Mouse (Mus musculus) testis, postnatal 10 days (tissue): Measurements from ENCODE around the gene Cd28.

Experiments
- DNase-seq: peaks from one replicate; pipeline ENCODE4 v3.0.0; 2021; ENCODE audit warnings: low spot score

The Cd28 gene

GRCm38 (mm10) chr1:60750201-60750765 is 33.7 kb downstream of the Cd28 start:
- no peak for DNase-seq

GRCm38 (mm10) chr1:60751011-60751410 is 34.4 kb downstream of the Cd28 start:
- DNase-seq: no peak

- no peak for DNase-seq
These were observed 36.4 kb downstream of the Cd28 start for GRCm38 (mm10) chr1:60752986-60753385.

- DNase-seq: no peak
These were observed 37.4 kb downstream of the Cd28 start for GRCm38 (mm10) chr1:60753981-60754380.

- DNase-seq: no peak
These were observed 39.0 kb downstream of the Cd28 start for GRCm38 (mm10) chr1:60755391-60756243.

GRCm38 (mm10) chr1:60757631-60758030 is 41.0 kb downstream of the Cd28 start:
- no peak for DNase-seq

- DNase-seq: no peak
These were observed 41.6 kb downstream of the Cd28 start for GRCm38 (mm10) chr1:60758226-60758625.

- DNase-seq: no peak
These were observed 43.1 kb downstream of the Cd28 start for GRCm38 (mm10) chr1:60759563-60760335.

GRCm38 (mm10) chr1:60760475-60760874 is 43.9 kb downstream of the Cd28 start:
- no peak for DNase-seq

- no peak for DNase-seq
These were observed 45.0 kb downstream of the Cd28 start for GRCm38 (mm10) chr1:60761528-60762171.

GRCm38 (mm10) chr1:60762451-60762850 is 45.9 kb downstream of the Cd28 start:
- no peak for DNase-seq

- DNase-seq: no peak
These were observed 46.3 kb downstream of the Cd28 start for GRCm38 (mm10) chr1:60762916-60763315.

GRCm38 (mm10) chr1:60771771-60772170 is 55.2 kb downstream of the Cd28 start:
- DNase-seq: no peak

- no peak for DNase-seq
These were observed 56.6 kb downstream of the Cd28 start for GRCm38 (mm10) chr1:60773231-60773630.

- DNase-seq: no peak
These were observed 59.6 kb downstream of the Cd28 start for GRCm38 (mm10) chr1:60776166-60776565.

- no peak for DNase-seq
These were observed 60.3 kb downstream of the Cd28 start for GRCm38 (mm10) chr1:60776906-60777305.

- DNase-seq: peak; percentile 44
These were observed 62.0 kb downstream of the Cd28 start for GRCm38 (mm10) chr1:60778465-60779115.

- no peak for DNase-seq
These were observed 62.6 kb downstream of the Cd28 start for GRCm38 (mm10) chr1:60779176-60779575.

GRCm38 (mm10) chr1:60781666-60782065 is 65.1 kb downstream of the Cd28 start:
- DNase-seq: no peak

GRCm38 (mm10) chr1:60793717-60794116 is 77.1 kb downstream of the Cd28 start:
- no peak for DNase-seq

- DNase-seq: no peak
These were observed 79.1 kb downstream of the Cd28 start for GRCm38 (mm10) chr1:60795677-60796205.
